Mouse (Mus musculus) erythroblast, embryonic 14.5 days (primary cell): ENCODE measurements around the gene Rps12-ps3. TPM values are rescaled to one million over a fixed set of nuclear protein-coding genes. Genes with fewer than 3 reads are reported as not detected.

Experiments used
- H3K27me3 ChIP-seq: 2 replicates; pipeline ENCODE4 v1.6.1; 2012; ENCODE audit warnings: inconsistent platforms; ENCODE audit not compliant: control insufficient read depth
- H3K36me3 ChIP-seq: 2 replicates; pipeline ENCODE4 v1.6.1; 2012; ENCODE audit warnings: mild to moderate bottlenecking, inconsistent platforms; ENCODE audit not compliant: control insufficient read depth
- H3K4me1 ChIP-seq: 2 replicates; pipeline ENCODE4 v1.6.1; 2012; ENCODE audit warnings: inconsistent platforms; ENCODE audit not compliant: control insufficient read depth
- H3K4me3 ChIP-seq: replicated peaks from 2 replicates; pipeline ENCODE3; 2012; ENCODE audit warnings: moderate library complexity, mild to moderate bottlenecking, inconsistent platforms
- H3K9me3 ChIP-seq: 2 replicates; pipeline ENCODE4 v1.6.1; 2012; ENCODE audit warnings: low read length, inconsistent platforms, mixed read lengths; ENCODE audit not compliant: control insufficient read depth
- GATA1 ChIP-seq: IDR thresholded peaks from 2 replicates; pipeline ENCODE4 v1.6.1; 2012; ENCODE audit warnings: low read length, inconsistent platforms, mixed read lengths
- TAL1 ChIP-seq: IDR thresholded peaks from 3 replicates; pipeline ENCODE4 v1.6.1; 2012; ENCODE audit warnings: low read length, inconsistent platforms, mixed read lengths
- polyA plus RNA-seq: library from polyadenylated mRNA; stranded (reverse); fragments of >175 nt; gene quantifications from 2 replicates; pipeline ENCODE4 v1.2.3, GENCODE M21; 2012

Rps12-ps3 gene
- polyA plus RNA-seq, 1 experiment: 3.5 TPM

- peak; percentile 43 for TF ChIP-seq TAL1
- TF ChIP-seq GATA1: no peak
- Histone ChIP-seq H3K36me3 (peaks cover 41% of the 10 kb centered on the region), H3K27me3 (no peaks in the 10 kb centered on the region), H3K9me3 (peaks cover 2% of the 10 kb centered on the region; the same call in 1 of the 2 replicates), H3K4me1 (peaks cover 57% of the 10 kb centered on the region), H3K4me3 (no peak overlapping the region)
These were observed 8.7 kb downstream of the Rps12-ps3 start for GRCm38 (mm10) chr19:59330816-59331225.

GRCm38 (mm10) chr19:59336655-59337054 lies 14.6 kb downstream of the Rps12-ps3 start:
- no peak overlapping the region for H3K4me3 ChIP-seq
- no peak for TF ChIP-seq TAL1
- no peak for TF ChIP-seq GATA1
- no peaks in the 10 kb centered on the region for H3K27me3 ChIP-seq
- peaks cover 74% of the 10 kb centered on the region for H3K4me1 ChIP-seq
- peaks cover 50% of the 10 kb centered on the region for H3K36me3 ChIP-seq
- H3K9me3 ChIP-seq: peaks cover 2% of the 10 kb centered on the region; the same call in 1 of the 2 replicates

- Histone ChIP-seq H3K4me1 (peaks cover 76% of the 10 kb centered on the region), H3K36me3 (peaks cover 45% of the 10 kb centered on the region)
These were observed 16.0 kb downstream of the Rps12-ps3 start for GRCm38 (mm10) chr19:59337872-59338681.

GRCm38 (mm10) chr19:59339908-59340307 lies 17.8 kb downstream of the Rps12-ps3 start:
- Histone ChIP-seq H3K4me3 (no peak overlapping the region), H3K36me3 (peaks cover 43% of the 10 kb centered on the region), H3K27me3 (no peaks in the 10 kb centered on the region), H3K4me1 (peaks cover 79% of the 10 kb centered on the region), H3K9me3 (no peaks in the 10 kb centered on the region)
- TF ChIP-seq TAL1 (no peak), GATA1 (no peak)

More at GRCm38 (mm10) chr19:59337872-59338681, 16.0 kb downstream of the Rps12-ps3 start:
- Histone ChIP-seq H3K27me3 (no peaks in the 10 kb centered on the region), H3K4me3 (no peak overlapping the region), H3K9me3 (peaks cover 2% of the 10 kb centered on the region; the same call in 1 of the 2 replicates)
- TF ChIP-seq TAL1: no peak
- TF ChIP-seq GATA1: no peak

GRCm38 (mm10) chr19:59342964-59343363 lies 20.9 kb downstream of the Rps12-ps3 start:
- H3K27me3 ChIP-seq: peaks cover 2% of the 10 kb centered on the region; the same call in 1 of the 2 replicates
- peaks cover 2% of the 10 kb centered on the region; the same call in 1 of the 2 replicates for H3K9me3 ChIP-seq
- peak overlapping the region; percentile 73 for H3K4me3 ChIP-seq
- peaks cover 73% of the 10 kb centered on the region for H3K4me1 ChIP-seq
- peaks cover 22% of the 10 kb centered on the region for H3K36me3 ChIP-seq
- no peak for TF ChIP-seq GATA1
- no peak for TF ChIP-seq TAL1

- H3K36me3 ChIP-seq: peaks cover 18% of the 10 kb centered on the region
- H3K4me1 ChIP-seq: peaks cover 64% of the 10 kb centered on the region
- peaks cover 2% of the 10 kb centered on the region; the same call in 1 of the 2 replicates for H3K9me3 ChIP-seq
These were observed 22.2 kb downstream of the Rps12-ps3 start for GRCm38 (mm10) chr19:59344304-59344711.

GRCm38 (mm10) chr19:59345081-59345657 lies 23.1 kb downstream of the Rps12-ps3 start:
- Histone ChIP-seq H3K9me3 (peaks cover 2% of the 10 kb centered on the region; the same call in 1 of the 2 replicates), H3K27me3 (peaks cover 3% of the 10 kb centered on the region), H3K4me1 (peaks cover 61% of the 10 kb centered on the region), H3K4me3 (peak overlapping the region; percentile 73), H3K36me3 (peaks cover 14% of the 10 kb centered on the region)
- TF ChIP-seq GATA1 (no peak), TAL1 (no peak)

More at GRCm38 (mm10) chr19:59344304-59344711, 22.2 kb downstream of the Rps12-ps3 start:
- TF ChIP-seq GATA1 (no peak), TAL1 (no peak)
- Histone ChIP-seq H3K4me3 (peak overlapping the region; percentile 73), H3K27me3 (peaks cover 2% of the 10 kb centered on the region; the same call in 1 of the 2 replicates)

- TF ChIP-seq TAL1 (no peak), GATA1 (no peak)
- Histone ChIP-seq H3K36me3 (peaks cover 12% of the 10 kb centered on the region), H3K9me3 (peaks cover 2% of the 10 kb centered on the region; the same call in 1 of the 2 replicates), H3K4me1 (peaks cover 64% of the 10 kb centered on the region), H3K4me3 (peak within 1 kb of the TSS; percentile 73), H3K27me3 (peaks cover 9% of the 10 kb centered on the region)
These were observed 23.7 kb downstream of the Rps12-ps3 start, which contains the start of gene Pdzd8 for GRCm38 (mm10) chr19:59345658-59346283. TSS of gene Pdzd8 (minus strand) at chr19:59345780.

- peaks cover 62% of the 10 kb centered on the region for H3K4me1 ChIP-seq
- peak overlapping the region; percentile 73 for H3K4me3 ChIP-seq
- peaks cover 14% of the 10 kb centered on the region for H3K27me3 ChIP-seq
- H3K9me3 ChIP-seq: peaks cover 2% of the 10 kb centered on the region; the same call in 1 of the 2 replicates
- TF ChIP-seq TAL1 (no peak), GATA1 (no peak)
- peaks cover 8% of the 10 kb centered on the region for H3K36me3 ChIP-seq
These were observed 24.2 kb downstream of the Rps12-ps3 start for GRCm38 (mm10) chr19:59346325-59346724.
